Mouse (Mus musculus) stomach, embryonic 15.5 days (tissue): ENCODE measurements around the gene Lzts3. TPM values are rescaled to one million over a fixed set of nuclear protein-coding genes. Genes with fewer than 3 reads are reported as not detected.

Source experiments
- ATAC-seq: fragments of 200-750 bp; cut with Nextera tagmentation; 2 replicates; pipeline ENCODE4 v1.8.0; 2017; ENCODE audit warnings: low read depth, moderate number of reproducible peaks, moderate TSS enrichment; ENCODE audit not compliant: insufficient read depth, low FRiP score
- H3K27ac ChIP-seq: fragments of 300-500 bp; sonication (generic); 2 replicates; pipeline ENCODE4 v1.5.1; 2015; ENCODE audit warnings: mild to moderate bottlenecking, inconsistent platforms
- H3K27me3 ChIP-seq: fragments of 300-500 bp; sonication (generic); replicated peaks from 2 replicates; pipeline ENCODE4 v1.6.1; 2015; ENCODE audit warnings: inconsistent platforms
- H3K36me3 ChIP-seq: fragments of 300-500 bp; sonication (generic); 2 replicates; pipeline ENCODE4 v1.6.1; 2015; ENCODE audit warnings: inconsistent platforms
- H3K4me1 ChIP-seq: fragments of 300-500 bp; sonication (generic); 2 replicates; pipeline ENCODE4 v1.6.1; 2015; ENCODE audit warnings: inconsistent platforms
- H3K4me2 ChIP-seq: fragments of 300-500 bp; sonication (generic); 2 replicates; pipeline ENCODE4 v1.6.1; 2015; ENCODE audit warnings: mild to moderate bottlenecking, inconsistent platforms
- H3K4me3 ChIP-seq: fragments of 300-500 bp; sonication (generic); replicated peaks from 2 replicates; pipeline ENCODE4 v1.5.1; 2015; ENCODE audit warnings: inconsistent platforms
- H3K9ac ChIP-seq: fragments of 300-500 bp; sonication (generic); 2 replicates; pipeline ENCODE4 v1.6.1; 2015; ENCODE audit warnings: inconsistent platforms
- H3K9me3 ChIP-seq: fragments of 300-500 bp; sonication (generic); 2 replicates; pipeline ENCODE4 v1.6.1; 2016; ENCODE audit warnings: inconsistent platforms
- WGBS: fragments of 180-500 bp; shearing (Covaris S2); methylation state at CpG from one replicate; pipeline ENCODE4 v1.1.7; 2015; 5-methylcytosine and 5-hydroxymethylcytosine counted together
- polyA plus RNA-seq: library from polyadenylated mRNA; unstranded; fragments of >200 nt; fragmentation: Nextera tagmentation; extraction: Ambion mirVana; gene quantifications from 2 replicates; pipeline ENCODE4 v1.2.1, GENCODE M21; 2015

The Lzts3 gene
- polyA plus RNA-seq, 1 experiment from 2014 or later, result 9.9 TPM

DNA sequence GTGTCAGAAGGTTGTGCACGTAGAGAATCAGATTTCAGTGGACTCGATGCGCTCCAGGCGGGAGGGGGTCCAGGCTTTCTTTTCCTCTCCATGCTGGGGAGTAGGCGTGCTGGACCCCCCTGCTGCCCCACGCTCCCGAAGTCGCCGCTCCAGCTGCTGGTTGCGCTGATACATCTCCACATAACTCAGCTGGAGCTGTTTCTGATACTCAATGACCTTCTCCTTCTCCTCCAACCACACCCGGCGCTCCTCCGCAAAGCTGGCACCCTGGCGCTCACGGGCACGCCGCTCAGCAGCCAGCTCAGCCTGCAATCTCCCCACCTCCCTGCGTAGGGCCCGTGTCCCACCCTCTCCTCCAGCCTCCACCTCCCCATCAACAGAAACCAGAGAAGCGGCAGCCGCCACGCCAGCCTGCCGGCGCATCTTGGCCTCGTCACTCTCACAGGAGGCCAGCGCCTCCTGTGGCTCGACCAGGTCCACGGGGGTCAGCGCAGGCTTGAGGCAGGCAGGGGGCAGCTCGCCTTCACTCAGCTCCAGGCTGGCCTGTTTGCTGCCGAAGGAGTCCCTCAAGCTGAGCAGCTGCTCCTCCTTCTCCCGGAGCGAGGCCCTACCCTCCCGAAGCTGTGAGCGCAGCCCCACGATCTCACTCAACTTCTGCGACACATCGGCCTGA is 7.7 kb downstream of the Lzts3 start:
- H3K27me3 ChIP-seq, result peaks cover 22% of the 10 kb centered on the region; the same call in 1 of the 2 replicates
- 0 out of 2 replicates have a peak, but pooled peaks cover 3% of the 10 kb centered on the region for H3K36me3 ChIP-seq
- H3K4me2 ChIP-seq, result peak overlapping the region; percentile 74
- peak overlapping the region; percentile 34 for H3K9ac ChIP-seq
- peak overlapping the region; percentile 38 for H3K4me3 ChIP-seq
- peaks cover 22% of the 10 kb centered on the region for H3K4me1 ChIP-seq
- ATAC-seq, result no peak
- WGBS, result 10% methylated on average over 38 of the region's 38 CpGs
- no peak overlapping the region for H3K27ac ChIP-seq
- H3K9me3 ChIP-seq, result no peaks in the 10 kb centered on the region

DNA sequence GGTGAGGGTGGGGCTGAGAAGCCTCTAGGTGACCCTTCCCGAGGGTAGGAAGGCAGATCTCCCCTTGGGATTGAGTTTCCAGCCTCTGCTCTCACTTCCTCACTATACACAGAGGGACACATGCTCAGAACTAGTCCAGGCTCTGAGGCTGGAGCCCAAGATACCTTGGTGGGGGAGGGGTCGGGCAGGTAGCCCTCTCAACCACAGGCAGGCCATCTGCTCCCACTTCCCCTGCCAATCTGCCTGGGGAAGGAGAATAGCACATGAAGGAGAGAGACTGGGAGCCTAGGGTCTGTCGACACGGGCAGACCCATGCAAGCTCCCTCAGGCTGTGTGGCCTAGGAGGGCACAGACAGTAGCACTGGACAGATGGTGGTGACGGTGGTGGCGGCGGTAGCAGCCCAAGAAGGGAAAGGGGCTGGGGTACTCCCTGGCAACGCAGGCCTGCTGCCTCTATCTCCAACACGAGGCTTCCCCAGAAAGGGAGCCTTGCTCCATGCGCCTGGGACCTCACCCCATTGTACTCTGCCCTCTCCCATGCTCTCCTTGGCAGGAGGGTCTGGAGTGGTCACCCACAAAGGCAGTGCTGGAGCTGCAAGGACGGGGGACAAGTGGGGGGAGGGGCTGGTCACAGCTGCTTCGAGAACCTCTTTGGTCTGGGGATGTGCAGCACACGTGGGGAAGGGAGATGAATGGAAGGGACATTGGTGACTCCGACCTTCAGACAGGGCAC is 8.4 kb downstream of the Lzts3 start:
- Histone ChIP-seq H3K4me3 (peak overlapping the region; percentile 38), H3K36me3 (0 out of 2 replicates have a peak, but pooled peaks cover 3% of the 10 kb centered on the region), H3K9me3 (no peaks in the 10 kb centered on the region), H3K27me3 (peaks cover 22% of the 10 kb centered on the region; the same call in 1 of the 2 replicates), H3K9ac (no peak overlapping the region), H3K27ac (no peak overlapping the region), H3K4me2 (peak overlapping the region; percentile 74), H3K4me1 (peaks cover 22% of the 10 kb centered on the region)
- 31% methylated on average over 14 of the region's 14 CpGs for WGBS
- no peak for ATAC-seq

DNA sequence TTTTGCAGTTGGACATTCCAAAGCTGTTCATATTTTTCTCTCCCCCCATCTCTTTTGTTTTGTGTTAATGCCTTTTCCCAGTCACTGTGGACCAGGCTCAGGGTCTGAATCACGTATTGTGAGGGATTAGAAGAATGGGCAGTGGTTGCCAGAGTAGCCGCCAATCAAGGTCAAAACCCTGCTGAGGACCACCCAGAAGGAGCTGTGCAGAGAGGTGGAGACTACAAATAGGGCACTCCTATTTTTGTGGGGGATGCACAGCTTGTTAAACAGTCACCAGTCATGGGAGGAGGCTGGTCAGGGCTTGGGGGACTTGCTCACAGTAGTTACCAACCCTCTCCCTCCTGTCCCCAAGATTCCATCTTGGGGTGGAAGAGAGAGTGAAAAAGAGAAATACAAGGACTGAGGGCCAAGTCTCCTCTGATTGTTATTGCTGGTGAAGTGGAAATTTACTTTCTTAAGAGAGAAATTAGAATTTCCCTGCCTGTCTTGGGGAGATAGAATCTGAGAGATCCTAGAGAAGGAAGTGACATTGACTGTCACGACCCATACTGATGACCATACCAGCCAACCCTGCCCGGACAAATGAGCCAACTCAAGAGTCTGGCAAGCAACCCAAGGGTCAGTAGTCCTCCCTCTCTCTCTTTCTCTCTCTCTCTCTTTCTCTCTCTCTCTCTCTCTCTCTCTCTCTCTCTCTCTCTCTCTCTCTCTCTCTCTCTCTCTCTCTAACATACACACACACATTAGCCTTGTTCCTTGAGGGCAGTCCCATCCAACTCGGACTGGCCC is 9.5 kb downstream of the Lzts3 start:
- 59% methylated on average over 5 of the region's 5 CpGs for WGBS
- Histone ChIP-seq H3K9me3 (no peaks in the 10 kb centered on the region), H3K36me3 (0 out of 2 replicates have a peak, but pooled peaks cover 3% of the 10 kb centered on the region), H3K9ac (no peak overlapping the region), H3K4me2 (no peak overlapping the region), H3K4me3 (no peak overlapping the region), H3K27ac (no peak overlapping the region), H3K27me3 (peaks cover 22% of the 10 kb centered on the region; the same call in 1 of the 2 replicates), H3K4me1 (peaks cover 30% of the 10 kb centered on the region)
- ATAC-seq, result no peak

DNA sequence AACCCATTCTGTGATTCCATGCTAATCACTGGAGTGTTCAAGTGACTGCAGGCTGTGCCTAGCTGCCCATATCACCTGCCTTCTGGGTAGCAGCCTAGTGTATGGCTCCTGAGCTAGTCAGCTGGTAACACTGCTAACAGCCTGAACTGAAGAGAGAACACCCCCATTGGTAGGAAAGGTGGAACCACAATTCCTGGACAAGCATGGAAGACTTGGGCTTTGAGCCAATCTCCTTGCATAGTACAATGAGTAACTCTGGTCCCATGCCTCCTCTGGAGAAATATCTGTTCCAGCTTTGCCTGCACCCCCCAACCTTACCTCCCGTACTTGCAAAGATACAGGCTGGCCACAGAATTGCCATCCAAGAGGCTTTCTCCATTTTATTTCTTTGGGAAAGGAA is 10.2 kb downstream of the Lzts3 start:
- WGBS, result 68% methylated on average over 1 of the region's 1 CpGs
- Histone ChIP-seq H3K4me1 (peaks cover 30% of the 10 kb centered on the region), H3K4me2 (no peak overlapping the region)

DNA sequence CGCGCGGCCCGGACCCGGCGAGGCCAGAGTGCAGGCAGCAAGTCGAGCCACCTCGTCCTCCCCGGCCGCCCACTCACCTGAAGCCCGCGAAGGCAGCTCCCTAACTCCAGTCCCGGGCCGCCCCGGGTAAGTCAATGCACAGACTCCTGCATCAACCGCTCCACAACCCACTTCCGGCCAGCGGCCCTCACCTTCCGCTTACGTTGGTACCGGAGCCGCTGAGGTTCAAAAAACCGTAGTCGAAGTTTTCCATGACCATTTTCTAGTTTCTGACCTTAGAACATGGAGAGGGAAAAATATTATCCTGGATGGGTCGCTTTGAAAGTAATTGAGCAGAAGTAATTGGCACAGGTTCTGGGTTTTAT is 12.8 kb downstream of the Lzts3 start, which contains the start of the genes Fastkd5 and Ubox5:
Fastkd5 (minus strand) TSS at position 189 of the 365 bp plus-strand sequence.
Ubox5 (minus strand) TSS at position 200 of the 365 bp plus-strand sequence.
- H3K27me3 ChIP-seq, result 0 out of 2 replicates have a peak, but pooled peaks cover 5% of the 10 kb centered on the region
- ATAC-seq, result peak; percentile 76; the same call in 1 of the 2 replicates
- H3K4me1 ChIP-seq, result peaks cover 15% of the 10 kb centered on the region
- no peaks in the 10 kb centered on the region for H3K9me3 ChIP-seq
- H3K4me3 ChIP-seq, result peak within 1 kb of the TSS; percentile 95
- under 1% methylated on average over 25 of the region's 25 CpGs for WGBS
- H3K27ac ChIP-seq, result peak within 1 kb of the TSS; percentile 71
- peak within 1 kb of the TSS; percentile 94 for H3K9ac ChIP-seq
- H3K4me2 ChIP-seq, result peak within 1 kb of the TSS; percentile 82
- peaks cover 13% of the 10 kb centered on the region; the same call in 1 of the 2 replicates for H3K36me3 ChIP-seq

More for the DNA sequence above, 10.2 kb downstream of the Lzts3 start:
- Histone ChIP-seq H3K27ac (no peak overlapping the region), H3K27me3 (peaks cover 22% of the 10 kb centered on the region; the same call in 1 of the 2 replicates), H3K4me3 (no peak overlapping the region), H3K36me3 (0 out of 2 replicates have a peak, but pooled peaks cover 3% of the 10 kb centered on the region), H3K9ac (no peak overlapping the region), H3K9me3 (no peaks in the 10 kb centered on the region)
- ATAC-seq, result no peak

DNA sequence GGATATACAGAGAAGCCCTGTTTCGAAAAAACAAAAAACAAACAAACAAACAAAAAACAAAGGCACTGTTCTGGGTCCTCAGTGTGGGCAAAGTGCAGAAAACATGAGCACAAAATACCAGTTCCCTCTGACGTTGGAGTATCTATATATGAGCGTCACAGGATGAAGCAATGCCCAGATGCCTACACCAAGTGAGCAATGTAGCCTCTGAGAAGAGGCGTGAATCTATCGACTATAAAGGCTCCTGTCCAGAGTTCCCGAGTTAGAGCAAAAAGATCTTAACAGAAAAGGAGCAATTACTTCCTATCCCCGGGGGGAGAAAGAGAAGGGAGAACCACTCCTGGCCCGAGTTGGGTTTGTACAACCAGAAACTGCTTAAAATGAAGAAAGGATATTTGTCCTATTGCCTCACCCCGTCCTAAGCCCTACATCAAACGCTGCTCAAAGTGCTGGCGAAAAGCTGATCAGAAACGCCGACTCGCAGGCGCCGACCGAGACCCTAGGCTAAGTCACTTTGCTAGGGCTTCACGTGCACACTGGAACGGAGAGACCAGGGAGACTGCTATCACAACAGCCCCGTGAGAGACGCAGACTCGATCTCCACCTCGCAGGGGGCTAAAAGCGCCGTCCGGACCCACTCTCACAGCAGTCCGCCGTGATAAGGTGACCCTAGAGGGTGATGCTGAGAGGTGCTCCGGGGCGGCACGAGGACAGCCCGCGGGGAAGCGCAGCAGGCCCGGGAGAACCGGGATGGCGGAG is 13.3 kb downstream of the Lzts3 start:
- Histone ChIP-seq H3K4me1 (peaks cover 9% of the 10 kb centered on the region), H3K9me3 (no peaks in the 10 kb centered on the region), H3K36me3 (peaks cover 15% of the 10 kb centered on the region; the same call in 1 of the 2 replicates), H3K4me2 (peak overlapping the region; percentile 82), H3K4me3 (peak overlapping the region; percentile 95), H3K9ac (peak overlapping the region; percentile 94), H3K27me3 (0 out of 2 replicates have a peak, but pooled peaks cover 4% of the 10 kb centered on the region), H3K27ac (peak overlapping the region; percentile 71)
- 2% methylated on average over 37 of the region's 37 CpGs for WGBS
- peak; percentile 28; the same call in 1 of the 2 replicates for ATAC-seq

DNA sequence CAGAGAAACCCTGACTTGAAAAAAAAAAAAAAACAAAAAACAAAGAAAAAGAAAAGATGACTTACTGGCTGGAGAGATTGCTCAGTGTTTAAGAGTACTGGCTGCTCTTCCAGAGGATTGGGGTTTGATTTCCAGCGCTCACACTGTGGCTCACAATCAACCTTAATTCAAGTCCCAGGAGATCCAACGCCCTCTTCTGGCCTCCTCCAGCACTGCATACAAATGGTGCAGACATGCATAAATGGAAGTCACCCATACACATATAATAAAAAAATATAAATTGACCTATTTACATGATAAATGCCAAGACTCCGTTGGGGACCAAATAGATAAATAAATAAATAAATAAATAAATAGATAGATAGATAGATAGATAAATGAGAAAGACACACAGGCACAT is 14.2 kb downstream of the Lzts3 start:
- ATAC-seq, result no peak
- Histone ChIP-seq H3K27me3 (no peaks in the 10 kb centered on the region), H3K4me1 (peaks cover 8% of the 10 kb centered on the region), H3K4me3 (peak overlapping the region; percentile 95; the same call in 1 of the 2 replicates), H3K36me3 (peaks cover 12% of the 10 kb centered on the region; the same call in 1 of the 2 replicates), H3K9ac (no peak overlapping the region), H3K4me2 (peak overlapping the region; percentile 82), H3K27ac (no peak overlapping the region), H3K9me3 (no peaks in the 10 kb centered on the region)
- 58% methylated on average over 3 of the region's 3 CpGs for WGBS

DNA sequence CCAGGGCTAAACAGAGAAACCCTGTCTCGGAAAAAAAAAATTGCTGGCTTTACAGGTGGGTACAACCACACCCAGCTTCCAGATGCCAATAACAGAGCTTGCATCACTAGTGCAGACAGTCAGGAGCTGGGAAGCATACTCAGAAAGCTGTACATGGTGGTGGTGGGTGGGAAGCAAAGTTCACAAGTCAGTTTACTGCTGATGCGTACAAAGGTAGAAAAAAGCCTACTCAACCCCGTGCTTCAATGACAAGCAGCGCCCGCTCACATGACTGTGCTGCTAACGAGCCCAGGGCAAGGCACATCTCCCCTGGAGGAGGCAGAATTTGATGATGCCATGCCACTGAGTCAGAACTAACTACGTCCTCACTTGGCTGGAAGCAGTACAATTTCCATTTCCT is 23.6 kb downstream of the Lzts3 start:
- no peaks in the 10 kb centered on the region for H3K27me3 ChIP-seq
- no peak overlapping the region for H3K27ac ChIP-seq
- 87% methylated on average over 7 of the region's 7 CpGs for WGBS
- no peak overlapping the region for H3K9ac ChIP-seq
- peaks cover 32% of the 10 kb centered on the region for H3K36me3 ChIP-seq
- H3K4me2 ChIP-seq, result no peak overlapping the region
- no peak for ATAC-seq
- H3K4me3 ChIP-seq, result no peak overlapping the region
- no peaks in the 10 kb centered on the region for H3K9me3 ChIP-seq
- H3K4me1 ChIP-seq, result no peaks in the 10 kb centered on the region

DNA sequence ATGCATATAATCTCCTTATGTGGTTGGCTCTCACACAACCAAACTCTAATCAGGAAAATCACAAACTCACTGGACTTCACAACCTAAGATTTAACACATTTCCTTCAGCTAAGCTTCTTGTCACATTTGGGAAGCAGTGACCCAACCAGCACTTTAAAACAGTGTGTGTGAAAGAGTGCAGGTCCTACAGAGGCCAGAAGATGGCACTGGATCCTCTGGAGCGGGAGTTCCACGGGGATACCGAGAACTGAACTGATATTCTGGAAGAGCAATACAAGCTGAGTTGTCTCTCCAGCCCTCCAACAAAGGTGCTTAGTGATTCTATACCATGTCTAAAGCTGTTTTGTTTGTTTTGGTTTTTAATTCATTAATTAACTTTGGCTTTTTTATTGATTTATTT is 29.5 kb downstream of the Lzts3 start:
- Histone ChIP-seq H3K9ac (no peak overlapping the region), H3K27ac (no peak overlapping the region), H3K4me2 (no peak overlapping the region), H3K4me3 (no peak overlapping the region), H3K27me3 (no peaks in the 10 kb centered on the region), H3K4me1 (no peaks in the 10 kb centered on the region), H3K9me3 (no peaks in the 10 kb centered on the region), H3K36me3 (peaks cover 23% of the 10 kb centered on the region)
- no peak for ATAC-seq
- WGBS, result 71% methylated on average over 3 of the region's 3 CpGs

DNA sequence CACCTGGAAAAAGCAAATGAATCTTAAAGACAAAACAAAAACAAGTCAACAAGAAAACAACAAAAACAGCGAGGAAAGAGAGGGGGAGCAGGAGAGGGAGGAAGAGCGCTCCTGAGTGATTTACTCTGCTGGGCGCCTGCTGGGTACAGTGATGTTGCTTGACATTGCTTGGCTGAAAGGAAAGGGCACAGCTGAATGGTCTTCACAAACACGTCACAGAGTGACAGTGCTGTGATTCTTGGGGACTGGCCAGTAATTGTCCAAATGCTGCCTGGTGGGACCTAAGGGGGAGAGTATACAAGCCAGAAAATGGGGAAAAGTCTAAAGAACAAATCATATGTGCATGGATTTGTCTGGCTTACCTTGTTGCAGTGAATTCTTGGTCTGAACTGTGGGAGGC is 40.4 kb downstream of the Lzts3 start:
- H3K9ac ChIP-seq, result no peak overlapping the region
- H3K4me3 ChIP-seq, result no peak overlapping the region
- ATAC-seq, result no peak
- 84% methylated on average over 4 of the region's 4 CpGs for WGBS
- no peak overlapping the region for H3K27ac ChIP-seq
- H3K27me3 ChIP-seq, result no peaks in the 10 kb centered on the region
- no peak overlapping the region for H3K4me2 ChIP-seq
- H3K4me1 ChIP-seq, result no peaks in the 10 kb centered on the region
- H3K36me3 ChIP-seq, result peaks cover 24% of the 10 kb centered on the region
- no peaks in the 10 kb centered on the region for H3K9me3 ChIP-seq

DNA sequence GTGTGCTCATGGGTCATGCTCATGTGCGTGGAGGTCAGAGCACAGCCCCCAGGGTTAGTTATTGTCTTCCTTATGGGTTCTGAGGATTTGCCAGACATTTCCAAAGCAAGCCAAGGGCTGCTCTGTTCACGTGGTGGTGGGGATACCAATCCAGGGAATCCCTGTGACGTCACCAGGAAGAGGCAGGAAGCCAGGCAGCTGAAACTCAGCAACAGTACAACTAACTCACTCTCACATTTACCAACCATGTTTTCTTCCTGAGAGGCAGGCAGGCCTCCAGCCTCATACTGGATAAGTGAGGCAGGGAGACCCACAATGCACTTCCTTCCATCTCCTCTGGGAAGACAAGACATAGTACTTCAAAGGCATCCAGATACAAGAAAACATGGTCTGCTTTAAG is 44.2 kb downstream of the Lzts3 start:
- Histone ChIP-seq H3K4me2 (no peak overlapping the region), H3K4me3 (no peak overlapping the region), H3K27ac (no peak overlapping the region), H3K27me3 (no peaks in the 10 kb centered on the region), H3K9me3 (no peaks in the 10 kb centered on the region), H3K9ac (no peak overlapping the region), H3K4me1 (no peaks in the 10 kb centered on the region), H3K36me3 (peaks cover 34% of the 10 kb centered on the region)
- ATAC-seq, result no peak
- 72% methylated on average over 3 of the region's 3 CpGs for WGBS
